Mouse (Mus musculus): ENCODE measurements around the gene Arf6. TPM values are rescaled to one million over a fixed set of nuclear protein-coding genes. Genes with fewer than 3 reads are reported as not detected.
"Not testable (repeated sequence)": the region's sequence is repeated elsewhere in the genome, so short reads cannot be mapped to it uniquely, and the experiment has no call there.

Gene Arf6
- polyA plus RNA-seq, 1 experiment, result 652 TPM

DNA sequence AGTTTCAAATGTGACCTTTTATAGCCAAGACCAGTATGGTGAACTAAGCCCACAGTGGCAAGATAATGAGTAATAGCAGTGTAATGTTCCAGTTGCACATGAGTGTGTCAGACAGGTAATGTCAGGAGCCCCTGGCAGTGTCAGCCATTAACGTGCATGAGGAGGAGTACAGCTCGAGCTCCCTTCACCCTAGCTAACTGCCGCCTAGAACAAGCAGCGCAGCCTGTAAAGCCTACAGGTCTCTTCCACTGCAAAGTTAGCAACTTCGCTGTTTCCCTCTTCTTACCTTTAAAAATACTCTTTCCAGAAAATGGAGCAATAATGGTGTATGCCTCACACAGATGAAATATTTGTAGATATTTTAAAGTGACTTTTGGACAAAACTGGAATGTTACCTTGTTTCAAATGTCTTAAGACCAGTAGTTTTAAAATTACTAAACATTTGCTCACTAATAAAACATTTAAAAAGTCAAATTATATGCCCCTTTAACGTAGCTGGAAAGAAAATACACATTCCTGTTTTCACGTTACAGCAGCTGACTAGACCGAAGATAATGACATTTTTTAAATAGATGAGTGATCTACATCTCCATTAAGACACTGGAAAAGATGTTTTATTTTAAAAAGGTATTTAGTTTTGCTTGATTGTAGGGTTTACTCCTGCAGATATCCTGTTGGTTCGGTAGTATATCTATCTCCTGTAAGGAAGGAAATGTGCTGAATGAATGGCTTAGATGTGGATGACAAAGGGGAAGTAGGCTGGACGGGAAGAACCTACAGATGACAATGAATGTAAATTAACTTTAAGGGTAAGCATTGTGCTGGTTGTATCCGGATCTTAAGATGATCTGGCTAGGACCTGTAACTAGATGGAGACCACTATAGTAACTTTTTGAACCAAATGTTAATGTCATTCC lies 2.2 kb downstream of the Arf6 start:
- Histone ChIP-seq H3K27ac (ENCODE audit: insufficient read depth, low read depth, low read length) (peak overlapping the region; percentile 97; the same call in 1 of the 2 replicates), H3K27me3 (ENCODE audit: control insufficient read depth, insufficient read depth, low read length) (no peaks in the 10 kb centered on the region), H3K36me3 (ENCODE audit: control insufficient read depth, insufficient read depth, low read length) (peaks cover 27% of the 10 kb centered on the region), H3K4me3 (ENCODE audit: low read depth, low read length) (peak overlapping the region; percentile 54), H3K4me1 (ENCODE audit: control insufficient read depth, insufficient read depth, insufficient read length, low read length) (peaks cover 2% of the 10 kb centered on the region; the same call in 1 of the 2 replicates)
- 6% methylated on average over 11 of the region's 11 CpGs for WGBS
- TF ChIP-seq CTCF (IDR thresholded peaks at IDR 0.05; ENCODE audit: extremely low read depth, insufficient read length, insufficient replicate concordance, low read depth, low read length) (no peak), POLR2A (IDR thresholded peaks at IDR 0.05; ENCODE audit: low read depth, low read length) (no peak)

DNA sequence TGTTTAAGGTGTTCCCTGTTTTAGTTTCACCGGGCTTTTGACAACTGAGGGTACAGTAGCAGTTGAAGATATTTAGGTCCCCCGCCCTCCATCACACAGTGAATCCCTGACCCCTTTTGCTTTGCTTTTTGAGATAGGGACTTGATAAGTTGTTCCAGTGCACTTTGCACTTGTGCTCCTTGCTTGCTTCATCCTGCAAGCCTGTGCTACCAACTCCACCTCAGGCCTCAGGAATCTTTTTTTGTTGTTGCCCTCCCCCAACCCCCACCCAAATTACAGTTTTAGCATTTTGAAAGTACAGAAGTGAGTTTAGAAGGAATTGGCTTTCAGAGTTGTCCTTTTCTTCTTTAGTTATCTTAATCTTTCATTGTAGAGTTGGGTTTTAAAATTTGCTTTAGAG lies 4.2 kb downstream of the Arf6 start:
- no peak overlapping the region for H3K4me3 ChIP-seq (ENCODE audit: low read depth, low read length)
- no peaks in the 10 kb centered on the region for H3K27me3 ChIP-seq (ENCODE audit: control insufficient read depth, insufficient read depth, low read length)
- H3K27ac ChIP-seq (ENCODE audit: insufficient read depth, low read depth, low read length), result no peak overlapping the region
- TF ChIP-seq POLR2A (IDR thresholded peaks at IDR 0.05; ENCODE audit: low read depth, low read length), result no peak
- no peak for TF ChIP-seq CTCF (IDR thresholded peaks at IDR 0.05; ENCODE audit: extremely low read depth, insufficient read length, insufficient replicate concordance, low read depth, low read length)
- peaks cover 31% of the 10 kb centered on the region for H3K36me3 ChIP-seq (ENCODE audit: control insufficient read depth, insufficient read depth, low read length)
- no peaks in the 10 kb centered on the region for H3K4me1 ChIP-seq (ENCODE audit: control insufficient read depth, insufficient read depth, insufficient read length, low read length)
- WGBS, result 31% methylated on average over 2 of the region's 2 CpGs

- no peak overlapping the region for H3K27ac ChIP-seq (ENCODE audit: insufficient read depth, low read depth, low read length)
- peaks cover 31% of the 10 kb centered on the region for H3K36me3 ChIP-seq (ENCODE audit: control insufficient read depth, insufficient read depth, low read length)
- WGBS, result 40% methylated on average over 1 of the region's 1 CpGs
- TF ChIP-seq CTCF (IDR thresholded peaks at IDR 0.05; ENCODE audit: extremely low read depth, insufficient read length, insufficient replicate concordance, low read depth, low read length) (no peak), POLR2A (IDR thresholded peaks at IDR 0.05; ENCODE audit: low read depth, low read length) (no peak)
- H3K27me3 ChIP-seq (ENCODE audit: control insufficient read depth, insufficient read depth, low read length), result no peaks in the 10 kb centered on the region
- H3K4me1 ChIP-seq (ENCODE audit: control insufficient read depth, insufficient read depth, insufficient read length, low read length), result no peaks in the 10 kb centered on the region
- H3K4me3 ChIP-seq (ENCODE audit: low read depth, low read length), result no peak overlapping the region
These were observed 5.2 kb downstream of the Arf6 start for GRCm38 (mm10) chr12:69377188-69377587.

DNA sequence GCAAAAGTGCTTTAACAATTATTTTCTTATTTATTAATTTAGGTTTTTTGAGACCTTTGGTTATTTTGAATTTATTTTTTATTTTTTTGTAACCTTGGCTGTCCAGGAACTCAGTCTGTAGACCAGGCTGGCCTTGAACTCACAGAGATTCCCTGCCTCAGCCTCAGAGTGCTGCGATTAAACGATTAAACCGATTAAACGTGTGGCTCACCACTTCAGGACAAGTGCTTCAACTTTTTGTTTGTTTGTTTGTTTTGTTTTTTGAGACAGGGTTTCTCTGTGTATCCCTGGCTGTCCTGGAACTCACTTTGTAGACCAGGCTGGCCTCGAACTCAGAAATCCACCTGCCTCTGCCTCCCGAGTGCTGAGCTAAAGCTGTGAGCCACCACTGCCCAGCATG lies 5.7 kb downstream of the Arf6 start:
- not testable (repeated sequence) for H3K4me3 ChIP-seq (ENCODE audit: low read depth, low read length); H3K27ac ChIP-seq (ENCODE audit: insufficient read depth, low read depth, low read length); H3K4me1 ChIP-seq (ENCODE audit: control insufficient read depth, insufficient read depth, insufficient read length, low read length); H3K27me3 ChIP-seq (ENCODE audit: control insufficient read depth, insufficient read depth, low read length)
- 85% methylated on average over 6 of the region's 6 CpGs for WGBS
- peaks cover 31% of the 10 kb centered on the region for H3K36me3 ChIP-seq (ENCODE audit: control insufficient read depth, insufficient read depth, low read length)

- no peak for TF ChIP-seq POLR2A (IDR thresholded peaks at IDR 0.05; ENCODE audit: low read depth, low read length)
- no peak for TF ChIP-seq CTCF (IDR thresholded peaks at IDR 0.05; ENCODE audit: extremely low read depth, insufficient read length, insufficient replicate concordance, low read depth, low read length)
- H3K36me3 ChIP-seq (ENCODE audit: control insufficient read depth, insufficient read depth, low read length), result peaks cover 20% of the 10 kb centered on the region
- H3K4me3 ChIP-seq (ENCODE audit: low read depth, low read length), result no peak overlapping the region
- H3K27ac ChIP-seq (ENCODE audit: insufficient read depth, low read depth, low read length), result no peak overlapping the region
- H3K4me1 ChIP-seq (ENCODE audit: control insufficient read depth, insufficient read depth, insufficient read length, low read length), result no peaks in the 10 kb centered on the region
- no peaks in the 10 kb centered on the region for H3K27me3 ChIP-seq (ENCODE audit: control insufficient read depth, insufficient read depth, low read length)
- WGBS, result 83% methylated on average over 11 of the region's 11 CpGs
These were observed 6.9 kb downstream of the Arf6 start for GRCm38 (mm10) chr12:69378558-69379454.

DNA sequence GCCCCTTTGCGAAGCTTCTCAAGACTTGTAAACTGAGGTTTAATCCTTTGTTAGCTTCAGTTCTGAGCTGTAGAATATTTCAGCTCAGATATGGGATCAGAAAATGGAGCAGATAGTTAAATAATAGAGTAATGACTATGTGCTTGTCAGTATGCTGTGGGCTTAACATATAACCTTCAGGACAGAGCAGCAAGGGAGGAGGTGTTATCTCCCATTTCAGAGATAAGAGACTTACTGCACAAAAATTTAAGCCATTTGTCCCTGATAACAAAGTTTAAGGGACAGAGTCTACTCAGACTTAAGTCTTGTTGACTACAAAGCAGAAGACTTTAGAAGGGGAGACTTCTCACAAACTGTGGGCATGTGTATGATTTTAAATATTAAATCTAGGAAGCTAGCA lies 10.9 kb downstream of the Arf6 start:
- H3K4me3 ChIP-seq (ENCODE audit: low read depth, low read length), result no peak overlapping the region
- WGBS, result 86% methylated on average over 1 of the region's 1 CpGs
- peaks cover 8% of the 10 kb centered on the region for H3K36me3 ChIP-seq (ENCODE audit: control insufficient read depth, insufficient read depth, low read length)
- TF ChIP-seq CTCF (IDR thresholded peaks at IDR 0.05; ENCODE audit: extremely low read depth, insufficient read length, insufficient replicate concordance, low read depth, low read length), result no peak
- no peak for TF ChIP-seq POLR2A (IDR thresholded peaks at IDR 0.05; ENCODE audit: low read depth, low read length)
- H3K27me3 ChIP-seq (ENCODE audit: control insufficient read depth, insufficient read depth, low read length), result no peaks in the 10 kb centered on the region
- 0 out of 2 replicates have a peak, but pooled peaks cover 2% of the 10 kb centered on the region for H3K4me1 ChIP-seq (ENCODE audit: control insufficient read depth, insufficient read depth, insufficient read length, low read length)
- no peak overlapping the region for H3K27ac ChIP-seq (ENCODE audit: insufficient read depth, low read depth, low read length)

- Histone ChIP-seq H3K27ac (ENCODE audit: insufficient read depth, low read depth, low read length) (no peak overlapping the region), H3K4me1 (ENCODE audit: control insufficient read depth, insufficient read depth, insufficient read length, low read length) (0 out of 2 replicates have a peak, but pooled peaks cover 2% of the 10 kb centered on the region), H3K4me3 (ENCODE audit: low read depth, low read length) (no peak overlapping the region), H3K27me3 (ENCODE audit: control insufficient read depth, insufficient read depth, low read length) (no peaks in the 10 kb centered on the region), H3K36me3 (ENCODE audit: control insufficient read depth, insufficient read depth, low read length) (peaks cover 4% of the 10 kb centered on the region; the same call in 1 of the 2 replicates)
- 93% methylated on average over 5 of the region's 5 CpGs for WGBS
- TF ChIP-seq CTCF (IDR thresholded peaks at IDR 0.05; ENCODE audit: extremely low read depth, insufficient read length, insufficient replicate concordance, low read depth, low read length) (no peak), POLR2A (IDR thresholded peaks at IDR 0.05; ENCODE audit: low read depth, low read length) (no peak)
These were observed 12.7 kb downstream of the Arf6 start for GRCm38 (mm10) chr12:69384606-69385005.
